Mouse (Mus musculus) CD4-positive helper T cell, adult 2 months (primary cell): ENCODE results near the gene Rela.

Experiments used
- DNase-seq: peaks from one replicate; pipeline ENCODE4 v3.0.0-alpha.2; 2012; ENCODE audit warnings: low read depth, missing footprints, low spot score

Rela gene

GRCm38 (mm10) chr19:5637069-5638047 is at the start of gene Rela:
Gene Rela, plus strand, starts transcription at chr19:5637483.
- peak; percentile 92 for DNase-seq

GRCm38 (mm10) chr19:5589159-5589558 is 48.1 kb upstream of the Rela start:
- no peak for DNase-seq

GRCm38 (mm10) chr19:5591888-5592287 is 45.4 kb upstream of the Rela start:
- no peak for DNase-seq

GRCm38 (mm10) chr19:5599224-5599623 is 38.1 kb upstream of the Rela start:
- no peak for DNase-seq

GRCm38 (mm10) chr19:5601752-5602541 is 35.3 kb upstream of the Rela start, which contains the start of gene Rnaseh2c:
Gene Rnaseh2c, plus strand, starts transcription at chr19:5601873.
- DNase-seq: peak; percentile 89

- no peak for DNase-seq
Measured at GRCm38 (mm10) chr19:5603664-5604063, 33.6 kb upstream of the Rela start.

- no peak for DNase-seq
Measured at GRCm38 (mm10) chr19:5605126-5605525, 32.2 kb upstream of the Rela start.

- no peak for DNase-seq
Measured at GRCm38 (mm10) chr19:5606196-5606595, 31.1 kb upstream of the Rela start.

- DNase-seq: no peak
Measured at GRCm38 (mm10) chr19:5607705-5608410, 29.4 kb upstream of the Rela start.

- DNase-seq: no peak
Measured at GRCm38 (mm10) chr19:5608707-5609106, 28.6 kb upstream of the Rela start.

GRCm38 (mm10) chr19:5609171-5609546 is 28.1 kb upstream of the Rela start:
- DNase-seq: no peak

GRCm38 (mm10) chr19:5609547-5610404 is 27.5 kb upstream of the Rela start, which contains the start of gene Kat5:
Gene Kat5, minus strand, starts transcription at chr19:5610237.
- DNase-seq: peak; percentile 93

- DNase-seq: no peak
Measured at GRCm38 (mm10) chr19:5611973-5612372, 25.3 kb upstream of the Rela start.

GRCm38 (mm10) chr19:5612762-5613411 is 24.4 kb upstream of the Rela start:
- DNase-seq: no peak

- no peak for DNase-seq
Measured at GRCm38 (mm10) chr19:5614953-5615352, 22.3 kb upstream of the Rela start.

- no peak for DNase-seq
Measured at GRCm38 (mm10) chr19:5620007-5620406, 17.3 kb upstream of the Rela start.

GRCm38 (mm10) chr19:5621884-5622283 is 15.4 kb upstream of the Rela start:
- DNase-seq: no peak

GRCm38 (mm10) chr19:5625311-5625710 is 12.0 kb upstream of the Rela start:
- DNase-seq: no peak

GRCm38 (mm10) chr19:5629907-5630306 is 7.4 kb upstream of the Rela start:
- DNase-seq: no peak

- DNase-seq: no peak
Measured at GRCm38 (mm10) chr19:5632120-5632519, 5.2 kb upstream of the Rela start.
